Mouse (Mus musculus): Measurements from ENCODE around the gene Ggt5. TPM values are rescaled to one million over a fixed set of nuclear protein-coding genes. Genes with fewer than 3 reads are reported as not detected.

Gene Ggt5
- polyA plus RNA-seq, 1 experiment from 2014 or later = 1.2 TPM

GRCm38 (mm10) chr10:75556026-75556425 lies 33.1 kb upstream of the Ggt5 start:
- Histone ChIP-seq H3K9me3 (ENCODE audit: control insufficient read depth, low read length) (no peaks in the 10 kb centered on the region), H3K4me1 (replicated peaks; ENCODE audit: control insufficient read depth, insufficient read depth, low read length) (peaks cover 9% of the 10 kb centered on the region; the same call in 1 of the 2 replicates), H3K4me3 (ENCODE audit: low read depth, low read length) (no peak overlapping the region), H3K27me3 (replicated peaks; ENCODE audit: control insufficient read depth, insufficient read depth, low read length) (peaks cover 33% of the 10 kb centered on the region), H3K9ac (ENCODE audit: low read depth, low read length) (no peak overlapping the region), H3K27ac (ENCODE audit: low read depth, low read length) (no peak overlapping the region), H3K36me3 (ENCODE audit: control insufficient read depth, insufficient read depth, low read length) (no peaks in the 10 kb centered on the region), H3K4me2 (no peak overlapping the region)
- 71% methylated on average over 9 of the region's 9 CpGs for WGBS
- ATAC-seq (replicated peaks; ENCODE audit: low FRiP score) = no peak
- no peak for DNase-seq (ENCODE audit: low spot score)

GRCm38 (mm10) chr10:75558515-75558914 lies 30.6 kb upstream of the Ggt5 start:
- peaks cover 9% of the 10 kb centered on the region; the same call in 1 of the 2 replicates for H3K4me1 ChIP-seq (replicated peaks; ENCODE audit: control insufficient read depth, insufficient read depth, low read length)
- H3K9me3 ChIP-seq (ENCODE audit: control insufficient read depth, low read length) = no peaks in the 10 kb centered on the region
- WGBS = 27% methylated on average over 3 of the region's 3 CpGs
- no peak overlapping the region for H3K4me3 ChIP-seq (ENCODE audit: low read depth, low read length)
- no peaks in the 10 kb centered on the region for H3K36me3 ChIP-seq (ENCODE audit: control insufficient read depth, insufficient read depth, low read length)
- no peak overlapping the region for H3K4me2 ChIP-seq
- H3K27ac ChIP-seq (ENCODE audit: low read depth, low read length) = no peak overlapping the region
- DNase-seq (ENCODE audit: low spot score) (no peak), ATAC-seq (replicated peaks; ENCODE audit: low FRiP score) (no peak)
- no peak overlapping the region for H3K9ac ChIP-seq (ENCODE audit: low read depth, low read length)
- peaks cover 45% of the 10 kb centered on the region for H3K27me3 ChIP-seq (replicated peaks; ENCODE audit: control insufficient read depth, insufficient read depth, low read length)

- Histone ChIP-seq H3K4me3 (ENCODE audit: low read depth, low read length) (peak overlapping the region; percentile 56), H3K9ac (ENCODE audit: low read depth, low read length) (no peak overlapping the region; the same call in 1 of the 2 replicates), H3K4me2 (peak overlapping the region; percentile 85), H3K27ac (ENCODE audit: low read depth, low read length) (no peak overlapping the region), H3K27me3 (replicated peaks; ENCODE audit: control insufficient read depth, insufficient read depth, low read length) (peaks cover 45% of the 10 kb centered on the region), H3K4me1 (replicated peaks; ENCODE audit: control insufficient read depth, insufficient read depth, low read length) (peaks cover 13% of the 10 kb centered on the region; the same call in 1 of the 2 replicates), H3K36me3 (ENCODE audit: control insufficient read depth, insufficient read depth, low read length) (no peaks in the 10 kb centered on the region), H3K9me3 (ENCODE audit: control insufficient read depth, low read length) (no peaks in the 10 kb centered on the region)
- no peak for DNase-seq (ENCODE audit: low spot score)
- WGBS = 8% methylated on average over 14 of the region's 14 CpGs
- no peak for ATAC-seq (replicated peaks; ENCODE audit: low FRiP score)
Observed at GRCm38 (mm10) chr10:75559041-75559675, 30.0 kb upstream of the Ggt5 start.

GRCm38 (mm10) chr10:75559676-75560548 lies 29.2 kb upstream of the Ggt5 start, which contains the start of gene Lrrc75b:
Lrrc75b (minus strand) TSS chr10:75560330.
- under 1% methylated on average over 74 of the region's 75 CpGs for WGBS
- Histone ChIP-seq H3K27ac (ENCODE audit: low read depth, low read length) (no peak within 1 kb of the TSS), H3K4me1 (replicated peaks; ENCODE audit: control insufficient read depth, insufficient read depth, low read length) (peaks cover 13% of the 10 kb centered on the region; the same call in 1 of the 2 replicates), H3K36me3 (ENCODE audit: control insufficient read depth, insufficient read depth, low read length) (no peaks in the 10 kb centered on the region), H3K9me3 (ENCODE audit: control insufficient read depth, low read length) (no peaks in the 10 kb centered on the region), H3K9ac (ENCODE audit: low read depth, low read length) (peak within 1 kb of the TSS; percentile 26), H3K4me2 (peak within 1 kb of the TSS; percentile 85), H3K27me3 (replicated peaks; ENCODE audit: control insufficient read depth, insufficient read depth, low read length) (peaks cover 45% of the 10 kb centered on the region), H3K4me3 (ENCODE audit: low read depth, low read length) (peak within 1 kb of the TSS; percentile 56)
- DNase-seq (ENCODE audit: low spot score) (no peak), ATAC-seq (replicated peaks; ENCODE audit: low FRiP score) (no peak)

GRCm38 (mm10) chr10:75560549-75560899 lies 28.6 kb upstream of the Ggt5 start:
- WGBS = 13% methylated on average over 6 of the region's 6 CpGs
- ATAC-seq (replicated peaks; ENCODE audit: low FRiP score) = no peak
- Histone ChIP-seq H3K36me3 (ENCODE audit: control insufficient read depth, insufficient read depth, low read length) (no peaks in the 10 kb centered on the region), H3K4me2 (peak overlapping the region; percentile 85), H3K4me3 (ENCODE audit: low read depth, low read length) (peak overlapping the region; percentile 56; the same call in 1 of the 2 replicates), H3K27me3 (replicated peaks; ENCODE audit: control insufficient read depth, insufficient read depth, low read length) (peaks cover 45% of the 10 kb centered on the region), H3K27ac (ENCODE audit: low read depth, low read length) (no peak overlapping the region), H3K9ac (ENCODE audit: low read depth, low read length) (no peak overlapping the region), H3K4me1 (replicated peaks; ENCODE audit: control insufficient read depth, insufficient read depth, low read length) (peaks cover 16% of the 10 kb centered on the region), H3K9me3 (ENCODE audit: control insufficient read depth, low read length) (no peaks in the 10 kb centered on the region)
- DNase-seq (ENCODE audit: low spot score) = no peak

- Histone ChIP-seq H3K4me2 (peak within 1 kb of the TSS; percentile 85), H3K4me3 (ENCODE audit: low read depth, low read length) (peak within 1 kb of the TSS; percentile 56; the same call in 1 of the 2 replicates), H3K27me3 (replicated peaks; ENCODE audit: control insufficient read depth, insufficient read depth, low read length) (peaks cover 45% of the 10 kb centered on the region), H3K36me3 (ENCODE audit: control insufficient read depth, insufficient read depth, low read length) (no peaks in the 10 kb centered on the region), H3K27ac (ENCODE audit: low read depth, low read length) (no peak within 1 kb of the TSS), H3K9ac (ENCODE audit: low read depth, low read length) (no peak within 1 kb of the TSS), H3K9me3 (ENCODE audit: control insufficient read depth, low read length) (no peaks in the 10 kb centered on the region), H3K4me1 (replicated peaks; ENCODE audit: control insufficient read depth, insufficient read depth, low read length) (peaks cover 19% of the 10 kb centered on the region)
- ATAC-seq (replicated peaks; ENCODE audit: low FRiP score) = no peak
- DNase-seq (ENCODE audit: low spot score) = no peak
- 50% methylated on average over 10 of the region's 10 CpGs for WGBS
Observed at GRCm38 (mm10) chr10:75561071-75561654, 28.0 kb upstream of the Ggt5 start, which contains the start of gene Ggt1. Ggt1 (plus strand) TSS chr10:75561604.

- DNase-seq (ENCODE audit: low spot score) (no peak), ATAC-seq (replicated peaks; ENCODE audit: low FRiP score) (no peak)
- H3K4me2 ChIP-seq = no peak overlapping the region
- WGBS = 76% methylated on average over 8 of the region's 8 CpGs
- no peak overlapping the region for H3K9ac ChIP-seq (ENCODE audit: low read depth, low read length)
- H3K27me3 ChIP-seq (replicated peaks; ENCODE audit: control insufficient read depth, insufficient read depth, low read length) = peaks cover 45% of the 10 kb centered on the region
- no peaks in the 10 kb centered on the region for H3K36me3 ChIP-seq (ENCODE audit: control insufficient read depth, insufficient read depth, low read length)
- H3K4me1 ChIP-seq (replicated peaks; ENCODE audit: control insufficient read depth, insufficient read depth, low read length) = peaks cover 19% of the 10 kb centered on the region
- no peak overlapping the region for H3K27ac ChIP-seq (ENCODE audit: low read depth, low read length)
- no peaks in the 10 kb centered on the region for H3K9me3 ChIP-seq (ENCODE audit: control insufficient read depth, low read length)
- no peak overlapping the region for H3K4me3 ChIP-seq (ENCODE audit: low read depth, low read length)
Observed at GRCm38 (mm10) chr10:75562596-75562995, 26.5 kb upstream of the Ggt5 start.

GRCm38 (mm10) chr10:75564687-75565265 lies 24.4 kb upstream of the Ggt5 start:
- no peak overlapping the region for H3K9ac ChIP-seq (ENCODE audit: low read depth, low read length)
- H3K4me2 ChIP-seq = no peak overlapping the region
- H3K36me3 ChIP-seq (ENCODE audit: control insufficient read depth, insufficient read depth, low read length) = no peaks in the 10 kb centered on the region
- H3K4me1 ChIP-seq (replicated peaks; ENCODE audit: control insufficient read depth, insufficient read depth, low read length) = peaks cover 22% of the 10 kb centered on the region
- 64% methylated on average over 12 of the region's 12 CpGs for WGBS
- no peak overlapping the region for H3K4me3 ChIP-seq (ENCODE audit: low read depth, low read length)
- DNase-seq (ENCODE audit: low spot score) (no peak), ATAC-seq (replicated peaks; ENCODE audit: low FRiP score) (no peak)
- H3K27ac ChIP-seq (ENCODE audit: low read depth, low read length) = no peak overlapping the region
- peaks cover 25% of the 10 kb centered on the region for H3K27me3 ChIP-seq (replicated peaks; ENCODE audit: control insufficient read depth, insufficient read depth, low read length)
- no peaks in the 10 kb centered on the region for H3K9me3 ChIP-seq (ENCODE audit: control insufficient read depth, low read length)
